Mouse (Mus musculus) adrenal gland, postnatal 36 days (tissue): ENCODE measurements around the gene Casd1. TPM values are rescaled to one million over a fixed set of nuclear protein-coding genes. Genes with fewer than 3 reads are reported as not detected.

Experiments used
- DNase-seq, 2 experiments: peaks; one replicate each; pipeline ENCODE4 v3.0.0; 2021; ENCODE audit warnings: mixed read lengths in 1 of 2
- long read RNA-seq, 2 experiments: library from polyadenylated mRNA; stranded (forward); transcript quantifications; one replicate each; pipeline ENCODE4 v2.0.0; 2021; ENCODE audit warnings: borderline sequencing depth in 2 of 2
- total RNA-seq, 2 experiments: library from RNA; stranded (reverse); gene quantifications; 2 replicates each; pipeline ENCODE4 v1.2.3; 2021

Casd1 gene
- total RNA-seq = 10 to 100 TPM; 31.2 to 47.8 TPM
- long read RNA-seq, experiment 1, transcript Casd1-201 (18 exons, 3,961 nt) = major isoform, 18 of 26 reads
- long read RNA-seq, experiment 1, partial matches to known transcripts = 4 of 26 reads
- long read RNA-seq, experiment 1, other reads (novel, unspliced or antisense) = 4 of 26 reads
- long read RNA-seq, experiment 2, transcript Casd1-201 (18 exons, 3,961 nt) = major isoform, 5 of 9 reads
- long read RNA-seq, experiment 2, partial matches to known transcripts = 2 of 9 reads
- long read RNA-seq, experiment 2, other reads (novel, unspliced or antisense) = 2 of 9 reads

GRCm38 (mm10) chr6:4600658-4601296 lies at the start of gene Casd1:
Casd1 (plus strand) TSS chr6:4600839.
- DNase-seq = peak; percentile 69 to 78

- DNase-seq = no peak
These were observed 45.3 kb upstream of the Casd1 start for GRCm38 (mm10) chr6:4555366-4555765.

DNA sequence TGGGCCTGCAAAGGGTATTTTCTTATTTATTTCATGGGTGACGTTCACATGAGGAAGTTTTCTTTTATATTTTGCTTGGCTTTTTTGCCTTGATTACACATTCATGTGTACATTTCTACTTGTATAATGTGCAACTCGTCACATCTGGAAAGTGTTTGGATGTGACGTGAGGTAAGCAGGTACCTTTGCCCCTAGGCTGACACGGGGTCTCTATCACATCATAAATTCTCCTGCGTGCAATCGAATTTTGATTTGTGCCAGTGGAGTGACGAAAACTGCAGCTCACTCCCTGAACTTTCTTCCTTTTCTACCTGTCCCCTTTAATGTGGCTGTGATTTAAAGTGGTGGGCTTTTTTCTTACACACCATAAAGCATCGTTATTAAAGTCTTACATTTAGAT lies 43.6 kb upstream of the Casd1 start:
- DNase-seq = no peak

DNA sequence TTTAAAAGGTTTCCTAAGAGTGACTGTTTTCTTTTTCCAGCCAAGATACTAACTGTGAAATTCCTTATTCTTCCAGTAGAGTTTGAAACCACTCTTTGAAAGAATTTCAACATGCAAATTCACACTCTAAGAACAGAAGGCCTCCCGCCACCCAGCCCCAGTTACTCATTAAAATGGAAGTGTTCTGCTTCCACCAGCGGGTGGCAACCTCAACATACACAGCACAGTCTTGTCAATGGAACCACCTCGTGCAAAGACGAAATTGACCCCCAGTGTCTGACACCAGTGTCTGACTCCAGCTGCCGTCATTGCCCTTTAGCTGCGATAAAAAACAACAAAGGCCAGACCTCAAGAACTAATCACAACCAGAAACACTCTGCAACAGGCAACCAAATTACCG lies 43.0 kb upstream of the Casd1 start:
- peak; percentile 57 to 66 for DNase-seq

GRCm38 (mm10) chr6:4561156-4561555 lies 39.5 kb upstream of the Casd1 start:
- no peak for DNase-seq

GRCm38 (mm10) chr6:4561621-4562020 lies 39.0 kb upstream of the Casd1 start:
- DNase-seq = no peak

DNA sequence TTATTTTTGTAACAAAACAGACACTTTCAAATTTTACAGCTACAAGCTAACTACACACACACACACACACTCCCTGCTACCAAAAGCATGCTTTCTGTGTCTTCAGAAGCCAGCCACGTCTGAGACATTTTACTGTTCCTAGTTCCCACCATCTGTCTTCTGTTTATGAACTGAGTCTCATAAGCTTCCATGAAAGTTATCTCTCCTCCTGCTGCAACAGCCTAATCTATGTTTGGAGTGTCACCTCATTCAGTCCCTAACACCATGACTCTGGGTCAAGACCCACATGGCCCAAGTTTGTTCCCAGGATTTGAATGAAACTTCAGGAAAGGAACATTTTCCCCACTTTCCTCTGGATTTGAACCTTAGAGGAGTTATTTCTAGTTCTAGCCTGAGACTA lies 38.2 kb upstream of the Casd1 start:
- DNase-seq = no peak

GRCm38 (mm10) chr6:4563477-4563876 lies 37.2 kb upstream of the Casd1 start:
- DNase-seq = no peak

DNA sequence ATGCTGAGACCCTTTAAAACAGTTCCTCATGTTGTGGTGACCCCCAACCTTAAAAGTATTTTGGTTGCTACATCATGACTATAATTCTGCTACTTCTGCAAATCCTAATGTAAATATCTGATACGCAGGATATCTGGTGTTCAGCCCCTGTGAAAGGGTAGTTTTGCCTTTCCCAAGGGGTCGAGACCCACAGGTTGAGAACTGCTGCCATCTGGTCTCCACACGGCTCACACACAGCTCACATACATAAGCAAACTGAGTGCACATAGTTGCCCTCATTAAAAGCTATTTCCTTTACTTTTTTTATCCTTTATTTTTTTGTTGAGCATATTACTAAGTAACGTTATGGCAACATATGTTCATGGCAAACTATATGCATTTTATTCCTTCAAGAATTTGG lies 30.2 kb upstream of the Casd1 start:
- no peak for DNase-seq

DNA sequence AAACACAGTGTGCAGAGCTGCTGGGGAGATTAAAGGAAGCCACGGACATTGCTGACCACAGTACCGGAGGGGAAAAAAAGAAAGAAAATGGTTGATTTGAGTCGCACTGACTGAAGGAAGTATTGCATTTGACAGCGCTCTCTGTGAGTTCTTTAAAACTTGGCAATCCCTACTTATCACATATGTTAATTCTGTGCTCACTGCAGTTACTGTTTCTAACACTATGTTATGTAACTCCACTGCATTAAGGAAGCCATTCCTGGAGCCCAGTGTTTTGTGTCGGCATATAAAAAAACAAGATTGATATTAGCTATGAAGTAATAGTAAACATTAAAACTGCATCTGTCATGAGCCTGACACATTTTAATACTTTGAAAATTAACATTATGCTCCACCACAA lies 22.9 kb upstream of the Casd1 start:
- no peak for DNase-seq

- DNase-seq = no peak
These were observed 22.3 kb upstream of the Casd1 start for GRCm38 (mm10) chr6:4578343-4578742.

DNA sequence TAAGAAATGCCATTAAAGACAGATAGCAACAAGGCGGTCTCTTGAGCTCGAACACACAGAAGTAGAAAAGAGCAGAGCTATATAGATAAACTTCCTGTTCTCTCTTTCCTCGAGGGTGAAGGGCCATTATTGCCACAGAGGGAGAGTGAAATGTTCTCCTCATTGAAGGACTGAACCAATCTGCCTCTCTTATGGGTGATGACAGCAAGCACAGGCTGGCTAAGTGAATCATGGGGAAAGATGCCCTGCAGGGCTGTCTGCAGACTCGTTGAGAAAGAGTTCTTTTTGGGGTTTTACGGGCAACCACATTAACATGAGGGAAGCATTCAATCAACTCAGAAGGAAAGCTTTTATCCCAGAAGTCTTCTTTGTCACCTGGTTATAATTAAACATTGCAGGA lies 21.0 kb upstream of the Casd1 start:
- no peak for DNase-seq

DNA sequence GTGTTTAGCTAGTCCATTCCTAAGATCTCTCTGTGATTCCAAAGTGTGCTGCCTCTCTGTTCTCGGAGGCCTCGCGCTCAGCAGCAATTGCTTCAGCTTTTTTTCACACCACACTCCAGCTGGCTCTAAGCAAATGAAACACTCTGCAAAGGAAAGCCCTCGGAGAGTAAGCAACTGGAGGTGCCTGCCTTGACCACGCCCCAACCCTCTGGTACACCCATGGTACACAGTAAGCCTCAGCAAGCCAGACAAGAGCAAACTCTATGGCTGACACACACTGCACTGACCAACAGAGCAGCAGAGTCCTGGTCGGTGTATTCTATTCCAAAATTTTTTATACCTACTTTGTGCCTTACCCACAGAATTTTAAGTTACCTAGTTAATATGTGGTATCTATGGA lies 17.2 kb upstream of the Casd1 start:
- DNase-seq = no peak

GRCm38 (mm10) chr6:4587946-4588345 lies 12.7 kb upstream of the Casd1 start:
- DNase-seq = peak; percentile 25 to 28

DNA sequence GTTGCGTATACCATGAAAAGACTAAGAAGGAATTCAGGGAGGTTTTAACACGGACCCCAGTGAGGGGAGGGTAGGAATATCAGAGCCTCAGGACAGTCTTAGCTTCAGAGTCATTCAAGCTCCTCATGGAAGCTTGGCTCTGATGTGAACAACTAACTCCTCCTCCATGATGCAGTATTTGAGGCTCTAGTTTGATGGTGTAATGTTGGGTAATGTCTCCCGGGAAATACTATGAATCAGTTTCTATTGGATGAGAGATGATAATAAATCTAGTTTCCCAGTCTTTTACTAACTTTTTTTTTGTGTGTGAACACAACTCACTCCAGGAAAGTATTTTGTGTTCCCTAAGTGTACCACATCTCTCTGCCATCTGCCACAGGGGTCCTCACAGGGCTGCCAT lies 11.9 kb upstream of the Casd1 start:
- no peak for DNase-seq

DNA sequence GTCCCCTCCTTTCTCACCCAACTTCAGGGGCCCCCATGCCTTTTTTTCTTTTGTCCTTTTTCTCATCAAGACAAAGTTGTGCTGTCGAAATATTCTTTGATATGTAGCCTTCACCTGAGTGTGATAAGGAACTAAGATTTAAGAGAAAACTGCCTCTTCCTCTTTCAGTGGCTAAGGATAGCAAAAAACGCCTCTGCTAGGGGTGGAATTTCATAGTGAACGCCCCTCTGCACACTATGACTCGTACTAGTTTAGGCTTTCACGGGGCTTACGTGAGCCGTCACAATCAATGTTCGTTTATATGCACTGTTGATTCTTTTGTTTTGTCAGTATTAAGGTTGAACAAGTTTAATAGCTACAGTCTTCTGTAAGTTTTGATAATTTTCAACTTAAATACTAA lies 10.6 kb upstream of the Casd1 start:
- DNase-seq = no peak

DNA sequence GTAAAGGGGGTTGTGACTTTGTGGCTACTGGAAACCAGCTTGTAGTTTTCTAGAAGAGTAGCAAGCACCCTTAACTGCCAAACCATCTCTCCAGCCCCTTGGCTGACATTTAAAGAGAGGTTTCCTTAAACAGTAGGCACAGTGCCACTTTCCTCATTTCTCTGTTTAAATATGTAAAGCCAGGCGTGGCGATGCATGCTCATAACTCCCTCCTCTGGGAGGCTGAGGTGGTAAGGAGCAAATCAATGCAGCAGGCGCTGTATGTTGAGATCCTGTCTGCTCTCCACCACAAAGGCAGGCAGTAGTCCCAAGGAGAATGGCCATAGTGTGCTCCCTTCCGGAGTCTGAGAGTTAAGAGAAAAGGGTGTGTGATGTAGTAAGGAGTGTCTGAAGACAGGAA lies 2.9 kb upstream of the Casd1 start:
- no peak for DNase-seq

- no peak for DNase-seq
These were observed 468 bp upstream of the Casd1 start for GRCm38 (mm10) chr6:4600085-4600657.

- DNase-seq = peak; percentile 40 to 48
These were observed 775 bp downstream of the Casd1 start for GRCm38 (mm10) chr6:4601297-4601931.

DNA sequence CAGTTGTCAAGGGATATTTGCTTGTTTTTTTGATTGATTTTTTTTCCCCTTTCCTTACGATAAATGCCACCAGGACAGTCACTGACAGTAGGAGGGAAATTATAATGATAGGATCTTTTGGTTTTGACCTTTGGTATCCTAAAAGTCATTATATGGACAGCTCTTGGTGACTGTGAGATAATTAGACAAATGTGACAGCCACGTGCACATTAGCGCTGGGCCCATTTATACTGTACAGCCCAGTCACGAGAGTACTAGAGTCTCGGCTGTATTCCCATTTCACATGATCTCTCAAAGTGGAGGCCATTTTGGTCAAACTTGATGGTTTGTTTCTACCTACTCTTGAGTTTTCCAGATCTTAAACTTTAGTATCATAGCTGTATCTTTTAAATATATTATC lies 1.4 kb downstream of the Casd1 start:
- DNase-seq = no peak

GRCm38 (mm10) chr6:4606394-4606793 lies 5.8 kb downstream of the Casd1 start:
- no peak for DNase-seq

- no peak for DNase-seq
These were observed 9.7 kb downstream of the Casd1 start for GRCm38 (mm10) chr6:4610216-4610896.

- no peak for DNase-seq
These were observed 11.2 kb downstream of the Casd1 start for GRCm38 (mm10) chr6:4611853-4612252.
